Mouse (Mus musculus): ENCODE data around the gene Nostrin. TPM values are rescaled to one million over a fixed set of nuclear protein-coding genes. Genes with fewer than 3 reads are reported as not detected.

Gene Nostrin
- polyA plus RNA-seq, 1 experiment, result not detected

- Histone ChIP-seq H3K27ac (ENCODE audit: control insufficient read depth, insufficient read depth, low read depth, low read length, poor library complexity) (no peak overlapping the region), H3K4me1 (ENCODE audit: control insufficient read depth, insufficient read depth, low read length) (no peaks in the 10 kb centered on the region), H3K4me3 (replicated peaks; ENCODE audit: control insufficient read depth, low read depth, low read length) (no peak overlapping the region)
- no peak for TF ChIP-seq POLR2A (IDR thresholded peaks at IDR 0.05; ENCODE audit: borderline replicate concordance, control insufficient read depth, low read depth, low read length)
- no peak for TF ChIP-seq CTCF (IDR thresholded peaks at IDR 0.05; ENCODE audit: control insufficient read depth, insufficient read depth, low read length)
Observed at GRCm38 (mm10) chr2:69232101-69232500, 96.5 kb downstream of the Nostrin start.

- WGBS, result 85% methylated on average over 5 of the region's 5 CpGs
Observed at GRCm38 (mm10) chr2:69234976-69235678, 99.5 kb downstream of the Nostrin start.

More at GRCm38 (mm10) chr2:69234976-69235678, 99.5 kb downstream of the Nostrin start:
- H3K4me3 ChIP-seq (replicated peaks; ENCODE audit: control insufficient read depth, low read depth, low read length), result no peak overlapping the region
- TF ChIP-seq CTCF (IDR thresholded peaks at IDR 0.05; ENCODE audit: control insufficient read depth, insufficient read depth, low read length) (no peak), POLR2A (IDR thresholded peaks at IDR 0.05; ENCODE audit: borderline replicate concordance, control insufficient read depth, low read depth, low read length) (no peak)
- H3K27ac ChIP-seq (ENCODE audit: control insufficient read depth, insufficient read depth, low read depth, low read length, poor library complexity), result no peak overlapping the region
- H3K4me1 ChIP-seq (ENCODE audit: control insufficient read depth, insufficient read depth, low read length), result no peaks in the 10 kb centered on the region

Other genes with a start within 250 kb of the Nostrin start
- 50.0 and 66.2 TPM in 2 replicates for gene Spc25, start 70.4 kb downstream of the Nostrin start, polyA plus RNA-seq (2011; ENCODE audit: insufficient read depth, insufficient read length, low replicate concordance, missing spikeins)
- not detected in 2 replicates for gene G6pc2, start 75.3 kb downstream of the Nostrin start, polyA plus RNA-seq (2011; ENCODE audit: insufficient read depth, insufficient read length, low replicate concordance, missing spikeins)
- gene Abcb11, start 206.8 kb downstream of the Nostrin start, polyA plus RNA-seq (2011; ENCODE audit: insufficient read depth, insufficient read length, low replicate concordance, missing spikeins), result 3.9 TPM in 1 of 2 replicates, not detected in the other
- gene Dhrs9, start 244.6 kb downstream of the Nostrin start, polyA plus RNA-seq (2011; ENCODE audit: insufficient read depth, insufficient read length, low replicate concordance, missing spikeins), result 1.7 and 3.1 TPM in 2 replicates